Mouse (Mus musculus): Measurements from ENCODE around the gene Gna15.
A peak's percentile ranks its signal among the peaks of the same experiment; 100 is the strongest.

DNA sequence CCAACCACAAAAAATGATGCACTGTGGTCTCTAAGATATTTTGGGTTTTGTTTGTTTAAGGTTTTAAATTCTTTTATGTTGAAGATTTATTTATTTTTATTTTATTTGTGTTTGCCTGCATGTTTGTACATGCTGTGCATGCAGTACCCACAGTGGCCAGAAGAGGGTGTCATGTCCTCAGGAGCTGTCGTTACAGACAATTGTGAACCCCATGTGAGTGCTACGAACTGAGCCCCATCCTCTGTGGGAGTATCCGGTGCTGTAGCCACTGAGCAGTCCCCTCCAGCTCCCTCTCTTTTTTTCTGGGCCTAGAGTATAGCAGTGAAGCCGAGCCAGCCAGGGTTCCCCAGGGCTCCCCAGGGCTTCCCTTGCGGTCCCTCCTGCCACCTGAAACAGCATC lies 29.2 kb upstream of the Gna15 start:
- TF ChIP-seq CTCF (IDR thresholded peaks at IDR 0.05; ENCODE audit: low read depth) (peak; percentile 81), EP300 (IDR thresholded peaks at IDR 0.05; ENCODE audit: low read depth) (no peak)
